In the genomic region with DNA sequence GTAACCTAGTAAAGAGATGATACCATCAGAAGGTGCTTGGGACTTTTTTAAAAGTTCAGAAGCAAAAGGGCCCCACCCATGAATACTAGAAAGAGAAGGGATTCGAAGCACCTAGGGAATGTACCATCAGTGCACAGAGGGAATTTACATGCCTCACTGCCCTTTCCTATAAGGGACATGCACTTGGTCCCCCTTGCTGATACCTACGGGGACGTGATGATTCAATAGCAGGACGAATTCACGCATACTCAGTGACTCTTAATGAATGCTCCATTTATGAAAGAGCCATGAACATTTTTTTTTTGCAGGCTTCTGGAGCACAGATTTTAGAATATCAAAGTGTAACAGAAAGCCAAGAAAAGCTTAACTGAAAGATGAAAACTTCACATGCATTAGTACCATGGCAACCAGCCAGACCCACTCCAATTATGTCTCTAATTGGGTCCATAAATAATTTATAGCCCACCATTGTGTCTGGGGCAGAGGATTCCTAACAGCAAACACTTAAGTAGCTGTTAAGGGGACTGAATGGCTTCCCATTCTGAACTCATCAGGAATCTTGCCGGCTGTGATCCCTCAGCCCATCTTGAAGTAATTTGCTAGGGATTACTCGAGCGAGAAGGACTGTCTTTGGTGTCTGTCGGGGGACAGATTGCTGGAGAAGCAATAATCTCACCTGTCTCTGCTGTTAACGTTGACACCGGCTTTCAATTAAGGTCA, we compare ENCODE assay signal across 12 mouse cellular contexts. TPM values are rescaled to one million over a fixed set of nuclear protein-coding genes. Genes with fewer than 3 reads are reported as not detected.
DNase-seq lines count a peak whose midpoint lies in the region; ATAC-seq and TF ChIP-seq lines count a peak whose summit lies in the region.
"Had no signal": no experiment of that assay in that cellular context is flagged by ENCODE, and none has a peak within 500 bp of the region (broad histone marks: within the 10 kb centered on the region; RNA-seq: fewer than 3 reads in every experiment).

No protein-coding gene starts in this region.

- H3K4me1 ChIP-seq in limb, embryonic 11.5 days (ENCODE audit: control insufficient read depth, insufficient read depth, low read length) = peaks cover 15% of the 10 kb centered on the region
- peaks cover 33% of the 10 kb centered on the region for H3K4me1 ChIP-seq in limb, embryonic 10.5 days
- peaks cover 8% of the 10 kb centered on the region for H3K4me1 ChIP-seq in embryonic facial prominence, embryonic 14.5 days (ENCODE audit: control insufficient read depth, insufficient read depth, low read length)
- H3K4me1 ChIP-seq in hindbrain, embryonic 15.5 days (replicated peaks) = peaks cover 14% of the 10 kb centered on the region
- H3K4me1 ChIP-seq in midbrain, postnatal 0 days (ENCODE audit: insufficient read depth, low read length) = no peaks in the 10 kb centered on the region; the same call in 1 of the 2 replicates
- H3K4me1 ChIP-seq: intestine, embryonic 15.5 days had no signal

- H3K9me3 ChIP-seq in limb, embryonic 11.5 days (ENCODE audit: control insufficient read depth, low read length) = no peaks in the 10 kb centered on the region
- H3K9me3 ChIP-seq in limb, embryonic 10.5 days (replicated peaks) = no peaks in the 10 kb centered on the region
- no peaks in the 10 kb centered on the region for H3K9me3 ChIP-seq in embryonic facial prominence, embryonic 14.5 days (ENCODE audit: control insufficient read depth, low read length)
- no peaks in the 10 kb centered on the region for H3K9me3 ChIP-seq in hindbrain, embryonic 15.5 days
- no peaks in the 10 kb centered on the region for H3K9me3 ChIP-seq in midbrain, postnatal 0 days (ENCODE audit: low read length)
- H3K9me3 ChIP-seq: intestine, embryonic 15.5 days had no signal

- no peak for TF ChIP-seq CTCF in midbrain, postnatal 0 days (IDR thresholded peaks at IDR 0.05)
- TF ChIP-seq CTCF in layer of hippocampus, adult 2 months (conservative IDR thresholded peaks at IDR 0.05) = no peak

- peak; percentile 42 for DNase-seq in limb, embryonic 11.5 days (ENCODE audit: low spot score)
- DNase-seq in limb, embryonic 10.5 days (ENCODE audit: low spot score) = no peak
- DNase-seq in embryonic facial prominence, embryonic 14.5 days (ENCODE audit: low spot score) = peak; percentile 50
- peak; percentile 55 for DNase-seq in midbrain, postnatal 0 days (ENCODE audit: low spot score)
- DNase-seq in layer of hippocampus, adult 2 months (ENCODE audit: low spot score in 2 of 2) = no peak
- no peak for DNase-seq in spleen, postnatal 36 days (ENCODE audit: low spot score in 2 of 2)
- DNase-seq: left cerebral cortex, postnatal 4 days; lung, postnatal 4 days; thymus, postnatal 36 days had no signal

- H3K4me2 ChIP-seq in limb, embryonic 11.5 days (ENCODE audit: low read depth, severe bottlenecking) = no peak overlapping the region
- H3K4me2 ChIP-seq in embryonic facial prominence, embryonic 14.5 days (ENCODE audit: low read depth, low read length) = no peak overlapping the region
- H3K4me2 ChIP-seq in hindbrain, embryonic 15.5 days = no peak overlapping the region
- no peak overlapping the region for H3K4me2 ChIP-seq in midbrain, postnatal 0 days (ENCODE audit: low read depth, low read length, poor library complexity, severe bottlenecking)
- H3K4me2 ChIP-seq: intestine, embryonic 15.5 days had no signal

- no peaks in the 10 kb centered on the region for H3K27me3 ChIP-seq in limb, embryonic 11.5 days (ENCODE audit: control insufficient read depth, insufficient read depth, low read length)
- 0 out of 2 replicates have a peak, but pooled peaks cover 10% of the 10 kb centered on the region for H3K27me3 ChIP-seq in limb, embryonic 10.5 days (ENCODE audit: low read depth, poor library complexity, severe bottlenecking)
- H3K27me3 ChIP-seq in embryonic facial prominence, embryonic 14.5 days (replicated peaks; ENCODE audit: control insufficient read depth, insufficient read depth, low read length) = no peaks in the 10 kb centered on the region
- H3K27me3 ChIP-seq in hindbrain, embryonic 15.5 days = no peaks in the 10 kb centered on the region
- H3K27me3 ChIP-seq in midbrain, postnatal 0 days (ENCODE audit: insufficient read depth, low read length) = no peaks in the 10 kb centered on the region
- H3K27me3 ChIP-seq: intestine, embryonic 15.5 days had no signal

- H3K36me3 ChIP-seq in limb, embryonic 11.5 days (ENCODE audit: control insufficient read depth, insufficient read depth, low read length) = no peaks in the 10 kb centered on the region
- H3K36me3 ChIP-seq in limb, embryonic 10.5 days = no peaks in the 10 kb centered on the region
- H3K36me3 ChIP-seq in embryonic facial prominence, embryonic 14.5 days (ENCODE audit: control insufficient read depth, insufficient read depth, low read length) = no peaks in the 10 kb centered on the region
- no peaks in the 10 kb centered on the region for H3K36me3 ChIP-seq in hindbrain, embryonic 15.5 days
- no peaks in the 10 kb centered on the region for H3K36me3 ChIP-seq in midbrain, postnatal 0 days (ENCODE audit: insufficient read depth, low read length)
- H3K36me3 ChIP-seq: intestine, embryonic 15.5 days had no signal

- H3K9ac ChIP-seq in limb, embryonic 11.5 days (ENCODE audit: low read length) = no peak overlapping the region
- H3K9ac ChIP-seq in embryonic facial prominence, embryonic 14.5 days (ENCODE audit: low read depth, low read length) = no peak overlapping the region
- H3K9ac ChIP-seq in hindbrain, embryonic 15.5 days = no peak overlapping the region
- no peak overlapping the region for H3K9ac ChIP-seq in midbrain, postnatal 0 days (replicated peaks; ENCODE audit: low read length, poor library complexity, severe bottlenecking)
- H3K9ac ChIP-seq: intestine, embryonic 15.5 days had no signal

- WGBS in limb, embryonic 11.5 days = 28% methylated on average over 11 of the region's 11 CpGs
- WGBS in limb, embryonic 10.5 days = 40% methylated on average over 11 of the region's 11 CpGs
- 30% methylated on average over 11 of the region's 11 CpGs for WGBS in embryonic facial prominence, embryonic 14.5 days
- 17% methylated on average over 11 of the region's 11 CpGs for WGBS in hindbrain, embryonic 15.5 days
- 14% methylated on average over 11 of the region's 11 CpGs for WGBS in midbrain, postnatal 0 days

- H3K4me3 ChIP-seq in limb, embryonic 11.5 days (ENCODE audit: low read depth, low read length) = no peak overlapping the region
- no peak overlapping the region for H3K4me3 ChIP-seq in limb, embryonic 10.5 days
- H3K4me3 ChIP-seq in embryonic facial prominence, embryonic 14.5 days (ENCODE audit: low read depth, low read length) = no peak overlapping the region
- H3K4me3 ChIP-seq in hindbrain, embryonic 15.5 days = no peak overlapping the region
- no peak overlapping the region for H3K4me3 ChIP-seq in midbrain, postnatal 0 days (ENCODE audit: low read depth, low read length)
- H3K4me3 ChIP-seq in layer of hippocampus, adult 2 months = no peak overlapping the region
- H3K4me3 ChIP-seq: intestine, embryonic 15.5 days had no signal

- H3K27ac ChIP-seq in limb, embryonic 11.5 days (replicated peaks; ENCODE audit: low read depth, low read length) = no peak overlapping the region
- H3K27ac ChIP-seq in limb, embryonic 10.5 days = no peak overlapping the region
- no peak overlapping the region for H3K27ac ChIP-seq in embryonic facial prominence, embryonic 14.5 days (replicated peaks; ENCODE audit: low read depth, low read length)
- no peak overlapping the region for H3K27ac ChIP-seq in hindbrain, embryonic 15.5 days (replicated peaks)
- peak overlapping the region; percentile 62 for H3K27ac ChIP-seq in midbrain, postnatal 0 days (ENCODE audit: low read depth, low read length)
- no peak overlapping the region for H3K27ac ChIP-seq in layer of hippocampus, adult 2 months
- H3K27ac ChIP-seq: intestine, embryonic 15.5 days had no signal

- peak; percentile 40; the same call in 1 of the 2 replicates for ATAC-seq in limb, embryonic 11.5 days (ENCODE audit: insufficient number of reproducible peaks, low FRiP score, low TSS enrichment, low read depth)
- ATAC-seq in embryonic facial prominence, embryonic 14.5 days (ENCODE audit: low read depth) = no peak; the same call in 1 of the 2 replicates
- ATAC-seq in hindbrain, embryonic 15.5 days (ENCODE audit: low FRiP score, low read depth) = peak; percentile 63
- 0 out of 2 replicates have a peak, but pooled peaks have one; percentile 34 for ATAC-seq in midbrain, postnatal 0 days (ENCODE audit: low FRiP score)
- no peak for ATAC-seq in inflammation-experienced regulatory T-cells, adult 6 months
- ATAC-seq: intestine, embryonic 15.5 days had no signal

RNA-seq across cellular contexts. Expression of gene Prokr2, which starts 59.4 kb away (rescaled TPM):
- 2.0 and 2.7 TPM in 2 replicates for polyA plus RNA-seq in limb, embryonic 11.5 days (2014; fragmentation: Nextera tagmentation; extraction: Ambion mirVana)
- 0.34 and 0.78 TPM in 2 replicates for polyA plus RNA-seq in limb, embryonic 10.5 days (2016; fragmentation: Nextera tagmentation; extraction: Ambion mirVana)
- polyA plus RNA-seq in embryonic facial prominence, embryonic 14.5 days (2014; fragmentation: Nextera tagmentation; extraction: Ambion mirVana) = 1.3 and 2.7 TPM in 2 replicates
- polyA plus RNA-seq in hindbrain, embryonic 15.5 days (2015; fragmentation: Nextera tagmentation; extraction: Ambion mirVana) = 4.4 and 5.2 TPM in 2 replicates
- 23.8 and 24.9 TPM in 2 replicates for total RNA-seq in midbrain, postnatal 0 days (2014; rRNA removed)
- 5.2 and 6.5 TPM in 2 replicates for polyA plus RNA-seq in midbrain, postnatal 0 days (2015; fragmentation: Nextera tagmentation; extraction: Ambion mirVana)
- total RNA-seq in layer of hippocampus, adult 2 months (2021) = 1 to 10 TPM; 1.9 to 2.9 TPM
- under 1 TPM in 1 of 3 experiments, not detected in 2; 0.13 TPM for polyA plus RNA-seq in inflammation-experienced regulatory T-cells, adult 6 months (2017; shearing (Covaris generic))

Comparison
In these comparisons a context has a peak if more than half of its experiments do, and no peak if none do; other contexts are left out.
1. DNase-seq: peak in limb, embryonic 11.5 days (single experiment), embryonic facial prominence, embryonic 14.5 days (single experiment) and midbrain, postnatal 0 days (single experiment); none in limb, embryonic 10.5 days (single experiment), layer of hippocampus, adult 2 months (0 of 2) and spleen, postnatal 36 days (0 of 2).
2. ATAC-seq: peak in limb, embryonic 11.5 days (single experiment), hindbrain, embryonic 15.5 days (single experiment) and midbrain, postnatal 0 days (single experiment); none in embryonic facial prominence, embryonic 14.5 days (single experiment) and inflammation-experienced regulatory T-cells, adult 6 months (single experiment).